Mouse (Mus musculus) CD4-positive helper T cell, adult 2 months (primary cell): ENCODE measurements around the gene Dlgap3.

ENCODE experiments used
- DNase-seq: peaks from one replicate; pipeline ENCODE4 v3.0.0-alpha.2; 2012; ENCODE audit warnings: low read depth, missing footprints, low spot score

Gene Dlgap3

DNA sequence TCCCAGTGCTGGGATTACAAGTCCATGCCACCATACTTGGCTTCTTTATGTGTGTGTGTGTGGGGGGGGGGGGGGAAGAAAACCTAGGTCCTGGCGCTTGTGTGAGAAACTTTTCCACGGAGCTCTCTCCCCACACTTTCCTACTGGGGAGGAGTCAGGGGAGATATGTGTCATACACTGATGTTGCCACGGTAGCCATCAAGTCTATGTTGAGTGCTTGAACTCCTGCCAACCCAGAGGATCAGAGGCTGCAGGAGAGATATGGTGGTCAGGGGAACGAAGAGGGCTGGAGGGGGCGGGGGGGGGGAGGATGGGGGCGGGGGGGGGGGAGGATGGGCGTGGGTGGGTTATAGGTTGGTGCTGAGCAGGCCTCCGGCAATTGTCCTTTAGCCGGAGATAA, 46.8 kb downstream of the Dlgap3 start:
- no peak for DNase-seq

DNA sequence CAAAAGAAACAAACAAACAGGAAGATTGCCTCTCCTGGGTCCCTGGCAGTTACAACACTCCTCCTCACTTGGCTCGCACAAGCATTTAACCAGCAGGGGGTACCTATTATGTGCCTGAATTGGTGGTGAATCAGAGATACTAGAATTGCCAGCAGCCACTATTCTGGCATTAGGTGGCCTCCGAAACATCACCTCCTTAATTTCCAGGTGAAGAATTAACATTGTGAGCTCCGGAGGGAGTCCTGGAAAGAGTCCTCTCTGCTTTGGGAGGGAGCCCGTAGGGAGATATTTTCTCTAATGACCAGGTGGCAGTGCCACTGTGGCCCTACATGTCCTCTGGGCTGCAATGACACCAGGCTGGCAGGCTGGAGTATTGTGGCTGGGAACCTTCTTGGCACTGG, 47.2 kb downstream of the Dlgap3 start:
- DNase-seq: no peak

DNA sequence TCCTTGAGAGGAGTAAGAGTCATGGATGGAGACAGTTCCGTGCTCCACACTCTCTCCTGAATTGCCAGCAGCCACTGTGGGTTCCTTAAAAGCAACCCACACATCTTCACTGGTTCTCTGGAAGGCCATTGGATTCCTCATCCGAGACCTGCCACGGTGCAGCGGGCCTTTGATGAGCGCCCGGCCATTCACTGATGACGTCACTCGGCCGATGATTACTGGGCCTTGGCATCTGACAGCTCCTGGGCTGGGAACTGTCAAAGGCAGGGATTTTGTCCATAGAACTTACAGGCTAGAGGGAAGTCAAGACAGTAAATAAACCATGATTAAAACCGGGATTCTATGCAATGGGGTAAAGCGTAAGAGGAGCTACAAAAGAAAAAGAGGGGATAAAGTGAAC, 48.0 kb downstream of the Dlgap3 start:
- no peak for DNase-seq

DNA sequence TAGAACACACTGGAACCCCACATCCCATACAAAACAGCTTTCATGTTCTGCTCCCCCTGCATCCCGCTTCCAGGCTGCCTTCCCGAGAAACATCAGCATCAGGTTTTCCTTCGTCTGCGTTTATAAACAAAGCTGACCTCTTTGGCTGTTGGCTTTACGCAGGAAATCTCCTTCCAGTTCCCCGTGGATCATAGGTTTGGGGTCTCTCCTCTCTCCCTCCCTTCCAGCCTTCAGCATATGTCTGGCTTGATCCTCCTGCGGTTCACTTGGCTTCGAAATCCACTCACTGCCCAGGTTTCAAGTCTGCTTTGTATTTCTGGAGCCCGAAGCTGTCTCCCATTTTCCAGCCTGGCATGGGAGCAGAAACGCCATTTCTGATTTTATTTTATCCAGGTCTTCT, 54.3 kb downstream of the Dlgap3 start:
- DNase-seq: no peak

DNA sequence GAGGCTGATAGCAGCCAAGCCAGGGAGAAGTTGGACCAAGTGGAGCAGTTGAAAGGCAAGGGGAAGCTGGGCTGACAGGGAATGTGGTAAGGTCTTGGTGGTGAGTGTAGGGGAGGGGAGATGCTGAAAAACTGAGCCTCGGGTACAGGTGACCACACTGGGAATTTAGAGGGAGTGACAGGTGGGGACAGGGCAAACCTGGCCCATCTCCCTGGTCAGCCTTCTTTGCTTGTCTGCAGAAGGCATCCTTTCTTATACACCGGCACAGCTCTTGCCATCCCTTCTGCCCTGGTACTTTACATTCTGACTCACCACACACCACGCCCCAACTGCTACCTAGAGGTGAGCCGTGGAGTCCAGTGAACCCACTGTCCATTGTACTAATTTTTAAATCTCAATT, 54.8 kb downstream of the Dlgap3 start:
- no peak for DNase-seq

DNA sequence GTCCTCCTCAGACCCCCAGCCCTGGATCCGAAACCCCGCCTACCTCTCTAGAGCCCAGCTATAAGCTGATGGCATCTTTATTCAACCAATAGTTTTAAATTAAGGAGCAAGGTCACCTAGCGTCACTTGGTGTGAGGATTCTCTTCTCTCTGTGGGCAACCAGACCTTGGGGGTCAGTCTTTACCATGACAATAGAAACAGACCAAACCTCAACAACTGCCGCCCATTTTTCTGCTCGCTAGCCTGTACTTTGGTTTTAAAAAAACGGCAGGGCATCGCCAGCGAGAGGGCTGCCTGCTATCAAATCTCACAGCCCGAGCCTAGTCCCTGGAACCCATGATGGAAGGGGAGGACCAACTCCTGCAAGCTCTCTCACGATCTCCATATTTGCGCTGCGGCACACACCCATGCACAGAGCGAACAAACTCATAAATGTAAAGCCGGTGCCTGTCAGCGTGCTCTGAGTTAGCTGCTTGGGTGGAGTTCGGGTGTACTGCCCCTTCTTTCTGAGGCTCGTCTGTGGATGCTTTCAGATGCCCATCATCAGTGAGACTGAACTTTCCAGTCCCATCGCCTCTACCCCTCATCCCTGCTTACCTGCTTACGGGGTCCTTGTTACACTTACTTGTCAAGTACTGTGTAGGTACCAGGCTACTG, 55.6 kb downstream of the Dlgap3 start:
- DNase-seq: no peak

DNA sequence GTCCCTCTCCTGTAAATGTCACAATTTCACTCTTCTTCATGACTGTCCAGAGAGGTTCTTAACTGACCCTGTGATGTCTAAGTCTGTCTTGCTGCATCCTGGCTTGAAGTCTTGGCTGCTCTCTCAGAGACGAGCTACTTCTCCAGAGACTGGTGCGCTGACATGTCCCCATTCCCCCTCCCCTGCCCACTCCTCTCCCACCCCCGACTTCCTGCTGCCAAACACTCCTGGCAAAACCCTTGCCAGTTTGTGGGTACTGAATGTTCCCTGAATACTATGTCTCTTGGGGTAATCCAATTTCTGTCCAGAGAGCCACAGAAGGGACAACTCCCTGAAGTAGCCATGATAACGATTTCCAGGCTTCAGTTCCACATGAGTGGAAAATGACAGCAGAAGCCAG, 57.1 kb downstream of the Dlgap3 start:
- DNase-seq: no peak

DNA sequence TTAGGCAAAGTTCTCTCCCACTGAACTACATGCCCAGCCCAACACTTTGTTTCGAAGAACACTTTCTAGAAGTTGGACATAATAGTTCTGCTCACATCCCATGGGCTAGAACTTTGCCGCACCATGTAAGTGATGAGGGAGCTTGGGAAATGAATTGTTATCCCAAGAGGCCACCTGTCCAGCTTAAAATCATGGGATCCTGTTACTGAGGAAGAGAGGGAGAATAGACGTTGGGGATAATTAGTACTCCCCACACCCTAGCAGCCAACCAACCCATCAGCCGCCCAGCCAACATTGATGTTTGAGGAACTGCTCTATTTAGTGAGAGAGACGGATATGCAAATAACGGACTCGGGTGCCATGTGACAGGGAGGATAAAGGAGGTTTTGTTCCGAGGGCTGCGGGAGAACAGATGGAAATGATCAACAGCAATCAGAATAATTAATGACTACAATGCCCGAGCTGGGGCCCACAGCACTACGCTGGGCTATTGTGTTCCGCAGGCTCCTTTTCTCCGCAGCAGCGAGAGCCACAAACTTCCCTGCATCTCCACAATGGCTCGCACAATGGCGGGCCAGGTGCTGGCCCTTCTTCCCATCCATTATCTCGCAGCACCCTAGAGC, 58.2 kb downstream of the Dlgap3 start:
- no peak for DNase-seq

DNA sequence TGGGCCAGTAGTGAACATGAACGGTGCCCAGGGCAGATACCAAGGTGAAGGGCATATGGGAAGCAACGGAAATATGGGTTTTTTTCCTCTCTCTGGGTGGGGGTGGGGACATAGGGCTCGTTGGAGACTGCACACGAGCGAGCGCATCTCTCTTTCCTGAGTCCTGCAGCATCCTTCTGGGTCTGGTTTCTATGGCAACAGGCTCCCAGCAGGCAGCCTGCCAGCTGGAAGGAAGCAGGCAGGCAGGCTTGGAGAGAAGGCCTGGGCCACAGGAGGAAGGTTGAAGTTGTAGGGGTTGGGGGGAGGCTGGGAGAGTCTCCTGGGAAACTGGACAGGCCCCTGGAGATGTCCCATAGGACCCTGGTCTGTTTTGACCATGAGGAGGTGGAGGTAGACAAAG, 63.0 kb downstream of the Dlgap3 start:
- no peak for DNase-seq

DNA sequence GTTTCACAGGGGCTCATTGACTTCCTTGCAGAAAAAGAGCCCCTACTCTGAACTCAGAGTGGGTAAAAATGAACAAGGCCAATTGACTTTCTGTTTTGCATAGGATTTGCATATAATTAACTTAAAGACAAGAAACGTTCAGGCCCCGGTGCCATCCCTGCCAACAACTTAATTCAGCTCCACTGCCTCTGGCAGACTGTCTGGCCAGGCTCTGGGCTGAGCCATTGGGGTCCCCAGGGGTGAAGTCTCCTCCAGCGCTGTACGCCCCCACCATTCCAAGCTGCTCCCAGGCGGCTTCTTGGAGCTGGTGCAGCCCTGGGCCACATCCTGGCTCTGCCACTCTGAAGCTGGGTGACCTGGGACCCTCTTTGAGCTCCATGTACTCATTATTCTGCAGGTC, 63.5 kb downstream of the Dlgap3 start:
- DNase-seq: no peak

DNA sequence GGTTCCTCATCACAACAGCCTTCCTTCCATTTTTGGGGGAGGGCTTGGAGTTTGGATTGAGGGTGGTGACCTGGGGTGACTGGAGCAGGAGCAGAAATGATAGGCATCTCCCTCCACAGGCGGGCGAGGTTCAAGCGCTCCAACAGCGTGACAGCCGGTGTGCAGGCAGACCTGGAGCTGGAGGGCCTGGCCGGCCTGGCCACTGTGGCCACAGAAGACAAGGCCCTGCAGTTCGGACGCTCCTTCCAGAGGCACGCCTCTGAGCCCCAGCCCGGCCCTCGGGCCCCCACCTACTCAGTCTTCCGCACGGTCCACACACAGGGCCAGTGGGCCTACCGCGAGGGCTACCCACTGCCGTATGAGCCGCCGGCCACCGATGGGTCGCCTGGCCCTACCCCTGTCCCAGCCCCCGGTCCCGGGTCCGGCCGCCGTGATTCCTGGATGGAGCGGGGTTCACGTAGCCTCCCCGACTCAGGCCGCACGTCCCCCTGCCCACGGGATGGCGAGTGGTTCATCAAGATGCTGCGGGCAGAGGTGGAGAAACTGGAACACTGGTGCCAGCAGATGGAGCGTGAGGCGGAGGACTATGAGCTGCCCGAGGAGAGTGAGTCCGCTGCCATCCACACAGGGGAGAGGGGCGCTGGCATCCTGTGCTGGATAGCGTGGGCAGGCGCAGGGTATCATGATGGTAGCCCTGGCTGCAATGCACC, 64.6 kb downstream of the Dlgap3 start:
- DNase-seq: no peak

DNA sequence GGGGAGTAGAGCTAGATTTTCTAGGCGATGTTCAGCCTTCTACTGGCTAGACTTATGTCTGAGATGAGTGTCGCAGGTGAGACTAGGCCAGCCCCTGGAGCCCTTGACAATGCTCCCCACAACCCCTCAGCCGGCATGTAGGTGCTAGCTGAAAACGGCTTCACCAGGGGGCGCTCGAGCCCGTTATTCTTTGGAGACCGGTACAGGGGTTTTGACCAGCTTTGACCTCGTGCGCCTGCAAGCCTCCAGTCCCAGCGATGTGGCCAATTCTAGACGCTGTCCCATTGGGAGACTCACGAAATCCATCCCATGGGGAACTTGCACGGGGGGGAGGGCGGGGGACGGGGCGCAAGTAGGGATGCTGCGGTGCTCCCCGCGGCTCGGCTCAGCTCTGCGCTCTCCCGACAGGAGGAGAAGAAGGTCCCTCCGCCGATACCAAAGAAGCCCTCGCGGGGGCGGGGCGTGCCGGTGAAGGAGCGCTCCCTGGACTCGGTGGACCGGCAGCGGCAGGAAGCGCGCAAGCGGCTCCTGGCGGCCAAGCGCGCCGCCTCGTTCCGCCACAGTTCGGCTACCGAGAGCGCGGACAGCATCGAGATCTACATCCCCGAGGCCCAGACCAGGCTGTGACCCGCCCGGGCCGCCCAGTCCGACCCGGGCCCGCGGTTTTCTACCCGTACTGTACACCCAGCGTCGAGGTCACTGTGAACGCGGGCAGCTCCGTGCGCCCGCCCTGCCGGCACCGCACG, 66.9 kb downstream of the Dlgap3 start:
- DNase-seq: peak; percentile 87

DNA sequence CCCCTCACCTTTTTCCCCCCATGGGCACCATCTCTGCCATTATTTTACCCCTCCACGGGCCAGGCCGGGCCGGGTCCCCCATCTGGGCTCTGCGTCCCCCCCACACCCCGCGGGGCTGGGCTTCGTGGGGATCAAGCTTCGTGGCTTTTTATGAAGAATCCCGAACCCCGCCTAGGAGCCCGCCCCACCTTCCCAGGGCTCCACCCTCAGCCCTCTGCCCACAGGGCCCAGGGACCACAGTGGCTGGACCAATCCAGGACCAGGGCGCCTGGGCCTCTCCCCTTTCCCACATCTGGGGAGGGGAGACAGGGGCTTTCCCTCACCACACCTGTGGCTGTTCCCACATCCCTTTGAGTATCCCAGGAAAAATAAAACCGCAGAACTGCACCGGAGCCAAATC, 67.6 kb downstream of the Dlgap3 start:
- DNase-seq: peak; percentile 24

DNA sequence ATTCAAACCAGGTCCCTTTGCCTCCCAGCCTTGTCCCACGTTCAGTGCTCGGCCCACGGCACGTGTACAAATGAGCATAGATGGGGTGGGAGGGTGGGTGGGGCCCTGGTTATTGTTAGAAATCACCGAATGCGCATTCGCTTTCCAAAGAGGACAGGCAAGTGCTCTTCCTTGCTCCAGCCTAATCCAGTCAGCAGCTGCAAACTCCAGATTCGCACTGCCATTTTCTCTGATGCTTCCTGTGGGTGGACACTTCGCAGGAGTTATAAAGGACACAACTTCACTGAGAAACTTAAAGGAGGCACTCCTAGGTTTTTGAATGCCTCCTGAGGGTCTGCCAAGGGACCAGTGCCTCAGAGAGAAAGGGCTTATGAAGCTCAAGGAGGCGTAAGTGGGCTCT, 68.3 kb downstream of the Dlgap3 start:
- DNase-seq: no peak

DNA sequence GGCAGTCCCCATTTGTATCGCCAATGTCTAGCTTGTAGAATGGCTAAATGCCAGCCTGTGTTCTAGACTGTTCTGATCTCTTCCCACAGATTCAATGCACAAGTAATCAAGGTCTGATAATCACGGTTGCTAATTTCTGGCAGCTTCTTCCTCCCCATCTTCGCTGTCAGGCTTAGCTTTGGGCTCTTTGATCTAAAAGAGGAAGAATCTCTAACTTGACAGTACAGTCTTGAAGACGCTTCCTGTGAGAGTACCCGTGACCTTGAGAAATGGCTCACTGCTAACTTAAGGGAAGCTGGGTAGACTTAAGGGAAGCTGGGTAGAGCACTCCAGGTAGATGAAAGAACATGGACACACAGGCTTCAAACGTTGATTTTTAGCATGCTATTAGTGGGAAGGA, 73.7 kb downstream of the Dlgap3 start:
- peak; percentile 46 for DNase-seq

DNA sequence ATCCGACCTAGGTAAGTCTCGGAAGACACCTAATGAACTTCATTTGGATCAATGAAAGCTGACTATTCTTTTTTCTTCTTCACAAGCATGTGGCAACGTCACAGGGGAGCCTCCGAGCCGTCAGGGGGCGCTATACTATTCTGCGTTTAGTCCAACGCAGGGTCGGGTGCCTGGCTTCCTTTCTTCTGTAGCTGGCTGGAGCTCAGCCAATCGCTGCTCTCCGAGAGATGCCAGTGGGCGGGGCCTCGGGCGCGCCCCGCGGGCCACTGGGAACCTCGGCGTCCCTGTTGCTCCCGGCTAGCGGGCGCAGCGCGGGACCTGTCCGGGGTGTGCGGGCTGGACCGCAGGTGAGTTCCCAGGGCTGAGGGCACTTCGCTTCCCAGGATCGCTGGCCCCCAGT, 74.5 kb downstream of the Dlgap3 start, which contains the start of gene Smim12:
Gene Smim12, plus strand, starts transcription at position 233 of the 400 bp plus-strand sequence.
- peak; percentile 98 for DNase-seq

DNA sequence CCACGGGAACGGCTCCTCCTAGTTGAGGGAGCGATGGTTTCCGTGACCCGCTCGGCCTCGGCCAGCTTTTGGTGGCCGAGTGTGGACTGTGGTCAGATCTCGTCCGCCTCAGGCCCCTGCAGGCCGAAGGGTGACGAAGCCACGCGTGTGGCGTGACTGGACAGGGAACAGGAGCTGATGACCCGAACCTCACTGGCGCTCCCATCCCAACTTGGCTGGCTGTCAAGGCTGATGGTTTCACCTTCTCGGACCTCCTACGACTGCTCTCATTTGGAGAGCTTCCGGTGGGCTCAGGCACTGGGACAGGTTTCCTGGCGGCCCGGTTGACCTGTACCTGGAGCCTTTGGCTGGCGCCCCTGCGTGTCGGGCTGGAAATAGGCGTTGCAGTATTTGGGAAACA, 74.9 kb downstream of the Dlgap3 start:
- DNase-seq: no peak

DNA sequence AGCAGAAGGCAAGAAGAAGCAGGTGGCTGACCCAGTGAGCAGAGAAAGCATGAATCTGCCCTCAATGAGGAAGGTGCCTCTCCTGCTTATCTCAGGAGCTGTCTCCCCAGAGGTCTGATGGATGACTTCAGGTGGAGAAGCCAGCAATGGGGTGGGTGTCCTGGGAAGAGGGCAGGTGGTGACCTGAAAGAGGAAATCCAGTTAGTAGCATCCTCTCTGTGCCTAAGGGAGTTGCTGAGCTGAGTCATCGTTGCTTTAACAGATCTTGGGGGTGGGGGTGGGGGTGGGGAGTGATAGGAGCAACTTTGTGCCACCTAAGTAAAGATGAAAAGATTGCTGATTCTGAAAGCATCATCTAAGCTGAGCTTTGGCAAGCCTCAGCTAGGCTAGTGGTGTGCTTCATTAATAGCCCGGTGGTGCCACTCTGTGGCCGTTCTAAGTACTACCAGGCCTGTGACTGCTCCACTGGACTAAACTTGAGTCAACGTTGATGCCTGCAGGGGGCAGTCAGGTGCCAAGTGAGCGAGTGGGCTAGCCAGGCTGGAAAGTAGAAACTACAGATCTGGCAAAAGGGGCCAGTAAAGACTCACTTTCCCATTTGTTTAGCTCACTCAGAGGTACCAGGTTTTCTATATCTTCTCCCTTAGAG, 80.8 kb downstream of the Dlgap3 start:
- peak; percentile 89 for DNase-seq

DNA sequence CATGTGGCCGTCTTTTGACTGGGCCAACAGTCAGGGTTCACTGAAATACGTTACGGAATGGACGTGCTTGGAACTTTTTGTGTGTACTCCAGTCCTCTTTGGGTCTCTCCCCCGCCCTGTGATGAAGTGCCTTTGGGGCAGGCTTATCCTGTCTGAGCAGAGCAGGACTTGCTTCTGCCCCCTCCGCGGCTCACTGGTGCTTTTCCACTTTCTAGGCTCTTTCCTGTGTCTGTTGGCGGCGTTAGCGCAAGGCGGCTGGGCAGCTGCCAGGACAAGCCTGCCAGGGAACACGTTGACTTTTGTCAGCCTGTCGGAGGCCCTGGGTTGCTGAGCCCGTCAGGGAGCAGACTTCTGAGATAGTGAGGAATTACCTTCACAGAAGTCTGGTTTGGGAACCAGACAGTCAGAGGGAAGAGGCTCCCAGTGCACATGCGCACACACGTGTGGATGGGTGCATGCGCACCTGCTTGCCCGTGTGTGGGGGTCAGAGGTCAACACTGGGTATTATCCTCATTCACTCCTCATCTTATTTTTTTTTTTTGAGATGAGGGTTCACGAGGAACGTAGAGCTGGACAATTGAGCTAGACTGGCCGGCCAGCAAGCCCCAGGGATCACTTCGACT, 83.1 kb downstream of the Dlgap3 start:
- DNase-seq: no peak

DNA sequence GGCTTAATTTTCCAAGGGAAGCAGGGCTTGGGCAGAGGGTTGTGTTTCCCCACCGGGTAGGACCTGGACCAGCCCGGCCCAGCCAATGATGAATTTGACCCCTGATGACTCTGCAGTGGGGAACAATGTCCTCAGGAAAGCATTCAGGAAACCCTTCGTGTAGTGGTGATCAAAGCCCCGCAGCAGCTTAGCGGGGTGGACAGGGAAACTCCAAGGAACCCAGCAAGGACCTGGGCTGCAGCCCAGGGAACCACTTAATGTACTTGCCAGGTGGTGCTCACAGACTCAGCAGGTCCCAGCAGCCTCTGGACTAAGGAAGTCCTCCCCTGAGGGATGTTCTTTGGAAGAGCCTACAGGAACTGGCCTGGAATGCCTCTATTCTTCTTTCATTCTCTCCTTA, 87.7 kb downstream of the Dlgap3 start:
- no peak for DNase-seq

DNA sequence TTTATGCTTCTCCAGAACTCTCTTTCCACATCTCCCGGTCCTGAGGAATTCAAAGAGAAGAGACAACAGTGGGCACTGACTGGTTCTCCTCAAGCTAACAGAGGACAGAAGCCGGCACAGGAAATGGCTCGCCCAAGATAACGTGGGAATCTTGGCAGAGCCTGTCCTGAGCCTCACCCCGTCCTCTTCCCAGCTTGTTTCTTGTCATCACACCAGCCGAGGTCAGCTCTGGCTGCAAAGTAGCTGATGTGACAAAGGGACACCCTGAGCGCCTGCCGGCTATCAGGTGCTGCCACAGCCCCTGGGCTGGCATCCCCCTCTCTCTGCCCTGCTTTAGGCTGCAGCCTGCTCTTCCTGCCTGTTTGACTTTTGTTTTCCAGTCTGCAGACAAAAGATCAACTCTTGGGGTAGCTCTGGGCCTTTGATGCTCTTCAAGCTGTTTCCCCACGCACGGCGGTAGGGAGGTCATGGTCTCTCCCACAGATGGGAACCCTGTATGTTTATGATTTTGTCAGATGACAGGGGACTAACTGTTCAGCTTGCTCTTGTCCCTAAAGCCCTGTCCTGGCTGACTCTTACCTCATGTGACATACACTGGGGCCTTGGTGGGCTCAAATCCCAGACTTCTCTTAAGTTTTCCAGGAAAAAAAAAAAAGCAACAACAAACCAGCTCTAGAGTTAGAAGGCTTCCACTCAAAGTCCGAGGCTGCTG, 89.3 kb downstream of the Dlgap3 start:
- DNase-seq: no peak
